Mouse (Mus musculus) frontal cortex, postnatal 10 days (tissue): ENCODE measurements at regions not wholly inside any gene's neighbourhood (a gene's known extent, or its start where the extent isn't known, plus 50 kb on each side); places are given as distances from the start of the nearest gene placed in this dataset.
A peak's percentile ranks its signal among the peaks of the same experiment; 100 is the strongest.

ENCODE experiments used
- DNase-seq, 2 experiments: peaks; one replicate each; pipeline ENCODE4 v3.0.0; 2022; ENCODE audit warnings: low spot score in 2 of 2, mixed read lengths in 1 of 2

GRCm38 (mm10) chr13:101216897-101217480 is 383.8 kb upstream of the Slc30a5 start:
- DNase-seq, result no peak

DNA sequence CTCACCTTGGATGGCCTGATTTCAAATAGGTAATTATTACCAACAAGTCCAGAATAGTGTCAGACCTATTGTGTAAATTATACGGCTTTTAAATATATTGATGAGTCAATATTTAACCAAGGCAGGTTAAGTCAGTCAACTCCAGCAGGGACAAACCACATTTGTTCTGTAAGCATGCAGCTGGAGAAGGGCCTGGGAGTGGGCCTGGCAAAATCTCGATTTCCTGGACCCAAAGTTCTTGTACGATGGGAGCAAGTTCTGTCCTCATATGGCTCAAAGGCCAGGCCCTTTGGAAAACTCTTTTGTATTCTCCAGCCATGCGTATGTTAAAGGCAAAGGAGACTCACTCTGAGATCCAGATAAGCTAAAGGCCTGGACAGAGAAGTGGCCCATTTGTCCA is 383.2 kb upstream of the Slc30a5 start:
- no peak for DNase-seq

DNA sequence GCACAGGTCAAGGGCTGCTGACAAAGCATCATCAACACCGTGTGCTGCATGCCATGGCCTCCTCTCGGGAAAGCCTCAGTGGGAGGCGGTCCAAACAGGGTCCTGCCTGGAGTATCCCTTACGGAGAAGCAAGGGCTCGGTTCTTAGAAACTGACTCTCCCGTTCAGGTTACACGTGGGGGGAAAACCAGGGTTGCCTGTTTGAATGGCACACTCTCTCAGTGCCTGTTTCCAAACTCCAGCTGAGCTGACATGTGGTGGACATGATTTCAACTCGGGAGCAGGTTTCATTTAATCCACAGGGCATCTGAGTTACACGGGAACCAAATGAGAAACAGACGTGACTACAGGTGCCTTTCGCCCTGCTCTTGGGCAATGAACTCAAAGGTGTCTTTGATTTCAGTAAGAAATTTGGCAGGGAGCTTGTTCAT is 382.6 kb upstream of the Slc30a5 start:
- DNase-seq, result no peak

DNA sequence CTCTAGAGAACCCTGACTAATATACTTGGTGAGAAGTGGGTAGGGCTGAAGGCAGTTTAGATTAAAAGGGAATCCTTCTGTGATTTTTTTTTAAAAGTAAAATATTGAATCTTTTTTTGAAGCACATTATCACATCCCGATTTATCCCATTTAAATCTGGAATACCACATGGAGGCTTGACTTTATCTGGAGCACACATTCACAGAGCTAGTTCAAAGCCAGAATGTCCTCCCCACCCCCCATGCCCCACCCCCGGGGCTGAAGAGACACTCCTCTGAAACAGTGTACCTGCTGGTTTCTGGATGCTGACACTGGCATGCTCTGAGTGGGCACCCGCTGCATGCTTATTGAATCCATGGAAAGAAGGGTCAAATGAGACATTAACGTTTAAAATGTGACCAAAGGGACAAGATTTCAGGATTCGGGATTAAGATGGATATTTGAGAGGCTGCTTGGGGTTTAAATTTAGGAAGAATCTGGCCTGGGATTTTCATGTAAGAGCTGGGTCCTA is 382.0 kb upstream of the Slc30a5 start:
- no peak for DNase-seq

DNA sequence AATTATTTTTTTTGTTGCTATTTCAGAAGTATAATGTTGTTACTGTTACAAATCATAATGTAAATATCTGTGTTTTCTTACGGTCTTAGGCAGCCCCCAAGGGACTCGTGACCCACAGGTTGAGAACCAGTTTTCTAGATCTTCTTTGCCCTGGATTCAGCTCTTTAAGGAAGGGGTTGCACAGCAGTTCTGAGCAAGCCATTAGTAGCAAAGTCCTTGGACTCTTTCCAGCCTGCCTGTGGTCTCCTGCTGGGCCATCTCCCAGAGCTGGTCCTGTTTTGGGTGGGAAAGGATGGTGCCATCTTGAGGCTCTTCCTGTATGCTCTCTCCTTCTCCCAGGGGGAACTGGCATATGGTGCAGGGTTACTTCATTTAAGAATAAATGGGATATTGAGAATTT is 380.9 kb upstream of the Slc30a5 start:
- DNase-seq, result no peak

- peak in 1 of 2 experiments; percentile 22 for DNase-seq
Measured at GRCm38 (mm10) chr13:101213121-101213916, 380.1 kb upstream of the Slc30a5 start.

DNA sequence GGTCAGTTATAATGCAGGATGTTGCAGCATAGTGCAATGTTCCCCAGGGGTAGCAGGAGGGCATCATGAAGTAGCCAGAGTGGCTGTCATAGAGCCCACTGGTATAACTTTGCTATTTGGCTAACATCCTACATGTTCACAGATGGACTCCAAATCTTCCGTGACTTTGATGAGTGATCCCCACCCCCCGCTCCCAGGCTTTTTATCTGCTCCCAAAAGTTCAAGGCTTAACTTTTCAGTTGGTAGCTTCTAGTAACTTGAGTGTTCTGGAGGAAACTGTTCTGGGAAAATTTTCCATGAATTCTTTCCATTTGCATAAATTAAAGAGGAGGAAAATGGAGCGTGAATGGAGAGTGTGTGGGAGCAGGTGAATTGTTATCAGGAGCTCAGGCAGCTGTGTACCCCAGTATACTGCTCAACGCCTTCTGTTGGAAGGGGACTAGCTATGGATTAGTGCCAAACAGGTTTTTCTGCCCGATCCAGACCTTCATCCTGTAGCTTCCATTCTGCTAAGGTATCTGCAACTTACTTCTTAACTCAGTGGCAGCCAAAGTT is 379.2 kb upstream of the Slc30a5 start:
- no peak for DNase-seq

GRCm38 (mm10) chr13:101208788-101209187 is 375.6 kb upstream of the Slc30a5 start:
- no peak for DNase-seq

DNA sequence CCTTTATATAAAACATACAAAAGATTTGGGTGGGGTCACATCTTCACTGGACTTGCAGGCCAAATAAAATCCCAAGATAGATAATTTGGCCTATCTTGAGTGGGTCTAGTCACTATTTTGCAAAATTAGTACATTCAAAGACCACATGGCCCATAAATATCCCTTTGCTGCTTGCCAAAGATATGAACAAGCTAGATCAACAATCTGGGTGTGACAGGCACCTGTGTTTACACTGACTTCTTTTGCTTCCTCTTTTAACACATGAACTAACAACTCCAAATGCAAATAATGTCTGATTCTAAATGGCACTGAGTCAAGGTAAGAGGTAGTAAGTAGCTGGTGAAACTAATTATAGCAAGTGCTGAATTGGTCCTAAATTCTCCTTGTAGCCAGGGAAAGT is 370.2 kb upstream of the Slc30a5 start:
- no peak for DNase-seq

DNA sequence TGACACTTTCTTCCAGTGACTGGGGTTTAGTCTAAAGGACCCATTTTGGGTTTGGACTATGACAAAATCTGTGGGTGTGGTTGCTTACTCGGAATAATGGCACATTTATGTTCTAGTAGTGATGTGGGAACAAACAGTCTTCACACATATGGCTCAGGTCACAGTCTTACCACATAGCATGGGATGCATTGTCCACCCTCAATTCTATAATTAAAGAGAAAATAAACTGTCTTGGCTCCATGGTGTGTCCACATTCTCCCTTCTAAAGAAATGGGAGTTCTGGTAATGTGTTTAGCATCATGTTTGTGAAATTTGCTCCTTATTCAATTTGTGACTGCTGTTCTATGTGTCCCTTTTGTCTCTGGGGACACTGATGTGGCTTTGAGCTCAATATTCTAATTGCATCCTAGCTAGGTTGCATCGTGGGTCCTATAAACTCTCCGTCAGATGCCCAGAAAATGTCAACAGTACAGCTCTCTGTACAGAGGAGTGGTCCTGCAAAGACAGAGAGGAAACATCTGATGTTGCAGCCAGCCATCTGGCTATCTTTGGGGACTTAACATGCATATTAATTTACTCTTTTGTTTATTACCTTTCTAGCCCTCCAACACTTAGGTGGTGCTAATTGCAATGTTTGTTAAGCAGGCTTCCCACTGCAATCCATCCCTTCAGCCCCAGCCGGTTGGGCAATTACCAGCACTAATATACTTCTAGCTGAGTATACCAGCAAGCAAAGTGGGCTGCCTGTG is 369.5 kb upstream of the Slc30a5 start:
- no peak for DNase-seq

DNA sequence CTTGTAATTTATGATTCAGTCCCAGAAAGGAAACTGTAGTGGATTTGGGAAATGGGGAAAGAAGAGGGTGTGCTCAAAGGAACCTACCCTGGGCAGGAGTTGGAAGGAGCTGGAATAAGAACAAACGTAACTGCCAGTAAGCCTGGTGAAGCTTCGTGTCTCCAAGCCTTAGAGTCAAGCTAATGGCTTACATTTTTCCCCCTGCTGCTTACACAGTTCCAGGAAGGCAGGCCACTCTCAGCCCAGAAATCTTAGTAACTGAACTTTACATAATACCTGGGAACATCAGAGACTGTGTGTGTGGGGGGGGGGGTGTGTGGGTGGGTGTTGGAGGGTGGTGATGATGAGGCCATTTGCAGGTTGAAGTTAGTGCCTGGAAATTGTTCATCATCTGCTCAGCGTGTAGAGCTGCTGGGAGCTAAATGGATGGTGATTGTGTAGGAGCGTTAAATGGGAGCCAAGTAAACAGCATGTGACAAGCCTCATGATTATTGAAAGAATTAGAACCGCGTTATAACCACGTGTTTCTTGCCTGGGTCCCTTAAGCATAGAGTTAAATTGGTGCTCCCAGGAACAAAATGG is 357.1 kb upstream of the Slc30a5 start:
- DNase-seq, result no peak

- DNase-seq, result no peak
Measured at GRCm38 (mm10) chr13:101182387-101182786, 349.2 kb upstream of the Slc30a5 start.

GRCm38 (mm10) chr13:101175017-101175689 is 341.9 kb upstream of the Slc30a5 start:
- DNase-seq, result no peak

GRCm38 (mm10) chr13:101161768-101162167 is 328.5 kb upstream of the Slc30a5 start:
- no peak for DNase-seq

DNA sequence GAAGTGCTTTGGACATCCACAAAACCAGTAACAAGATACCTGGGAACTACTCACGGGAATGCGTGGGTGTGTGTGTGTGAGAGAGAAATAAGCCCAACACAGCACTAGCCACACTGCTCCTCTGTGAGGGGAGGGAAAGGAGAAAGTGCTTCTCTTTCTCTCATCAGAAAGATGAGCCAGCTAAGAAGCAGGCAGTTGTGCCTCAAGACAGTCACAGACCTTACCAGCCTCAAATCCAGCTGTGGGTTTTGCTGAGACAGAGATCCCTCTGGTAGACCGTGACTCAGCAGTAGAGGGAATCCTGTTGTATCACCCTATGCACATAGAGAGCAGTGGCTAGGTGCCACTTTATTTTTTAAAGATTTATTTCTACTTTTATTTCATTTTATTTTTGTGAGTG is 326.7 kb upstream of the Slc30a5 start:
- DNase-seq, result no peak

DNA sequence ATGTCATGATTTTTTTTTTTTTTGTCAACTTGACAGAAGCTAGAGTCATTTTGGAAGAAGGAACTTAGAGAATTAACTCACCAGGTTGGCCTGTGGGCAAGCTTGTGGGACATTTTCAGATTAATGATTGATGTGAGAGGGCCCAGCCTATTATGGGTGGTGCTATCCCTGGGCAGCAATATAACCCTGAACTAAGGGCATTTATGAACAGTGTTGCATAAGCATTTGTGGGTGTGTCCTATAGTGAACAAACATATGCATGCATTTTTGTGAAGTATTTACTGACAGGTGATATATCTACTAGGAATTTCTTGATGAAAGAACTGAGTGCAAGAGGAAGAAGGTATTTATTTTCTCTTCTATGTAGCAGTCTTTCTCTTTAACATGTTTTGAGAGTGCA is 320.5 kb upstream of the Slc30a5 start:
- no peak for DNase-seq

DNA sequence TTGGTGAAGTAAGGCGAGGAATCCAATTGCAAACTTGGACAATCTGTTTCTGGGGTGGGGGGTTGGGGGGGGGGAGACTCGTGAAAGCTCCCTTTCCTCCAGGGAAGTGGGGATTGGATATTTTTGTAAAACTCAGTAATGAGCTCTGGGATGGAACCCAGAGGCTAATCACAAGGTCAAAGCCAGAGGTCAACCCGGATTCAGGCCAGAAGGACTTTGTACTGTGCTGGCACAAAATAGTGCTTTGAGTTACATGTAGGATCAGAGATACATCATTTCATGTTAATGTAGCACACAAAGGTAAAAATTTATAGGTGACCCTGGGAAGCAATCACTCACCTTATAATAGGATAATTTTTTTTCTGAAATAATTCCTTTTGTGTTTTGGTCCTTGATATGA is 309.5 kb upstream of the Slc30a5 start:
- no peak for DNase-seq

GRCm38 (mm10) chr13:101142104-101142735 is 309.0 kb upstream of the Slc30a5 start:
- no peak for DNase-seq

DNA sequence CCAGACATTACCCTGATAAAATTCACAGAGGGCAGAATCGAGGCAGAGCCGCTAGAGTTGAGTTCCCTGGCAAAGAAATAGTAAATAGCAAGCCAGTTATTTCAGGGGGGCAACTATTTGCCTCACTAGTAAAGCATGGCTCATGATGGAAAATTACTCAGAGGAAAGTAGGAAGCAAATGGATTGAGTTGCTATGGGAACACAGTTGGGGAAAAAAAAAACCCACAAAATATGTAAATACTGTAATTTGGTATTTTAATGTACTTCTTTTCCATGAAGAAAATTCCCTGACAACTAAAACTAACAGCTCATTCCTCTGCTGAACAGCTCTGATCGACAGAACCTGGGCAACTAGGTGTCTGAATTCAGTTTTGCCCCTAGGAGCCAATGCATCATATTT is 296.2 kb upstream of the Slc30a5 start:
- no peak for DNase-seq

GRCm38 (mm10) chr13:101127808-101128207 is 294.6 kb upstream of the Slc30a5 start:
- DNase-seq, result no peak

GRCm38 (mm10) chr13:101127262-101127661 is 294.0 kb upstream of the Slc30a5 start:
- DNase-seq, result no peak
